Mouse (Mus musculus): Measurements from ENCODE around the gene Tmed6. TPM values are rescaled to one million over a fixed set of nuclear protein-coding genes. Genes with fewer than 3 reads are reported as not detected.

Gene Tmed6
- polyA plus RNA-seq, 1 experiment from 2014 or later: not detected

- 5% methylated on average over 65 of the region's 66 CpGs for WGBS
- peaks cover 27% of the 10 kb centered on the region for H3K4me1 ChIP-seq (replicated peaks)
- peak; percentile 96 for ATAC-seq
Measured at GRCm38 (mm10) chr8:107030650-107031576, 34.5 kb downstream of the Tmed6 start, which contains the start of gene Vps4a. TSS of gene Vps4a (plus strand) at chr8:107031222.

GRCm38 (mm10) chr8:107030058-107030457 lies 35.4 kb downstream of the Tmed6 start:
- no peak overlapping the region for H3K9ac ChIP-seq (replicated peaks)
- H3K4me2 ChIP-seq (replicated peaks): no peak overlapping the region
- no peak for ATAC-seq
- H3K4me3 ChIP-seq (replicated peaks): no peak overlapping the region
- H3K4me1 ChIP-seq (replicated peaks): peaks cover 27% of the 10 kb centered on the region
- H3K36me3 ChIP-seq: no peaks in the 10 kb centered on the region; the same call in 1 of the 2 replicates
- H3K9me3 ChIP-seq: no peaks in the 10 kb centered on the region
- H3K27me3 ChIP-seq: no peaks in the 10 kb centered on the region
- WGBS: 82% methylated on average over 5 of the region's 5 CpGs
- H3K27ac ChIP-seq: no peak overlapping the region

More at GRCm38 (mm10) chr8:107030650-107031576, 34.5 kb downstream of the Tmed6 start, which contains the start of gene Vps4a:
- Histone ChIP-seq H3K36me3 (peaks cover 2% of the 10 kb centered on the region; the same call in 1 of the 2 replicates), H3K27ac (peak within 1 kb of the TSS; percentile 82), H3K27me3 (no peaks in the 10 kb centered on the region), H3K9me3 (no peaks in the 10 kb centered on the region), H3K4me3 (replicated peaks) (peak within 1 kb of the TSS; percentile 79), H3K4me2 (replicated peaks) (peak within 1 kb of the TSS; percentile 85), H3K9ac (replicated peaks) (peak within 1 kb of the TSS; percentile 95)

- ATAC-seq: no peak
- Histone ChIP-seq H3K4me1 (replicated peaks) (peaks cover 21% of the 10 kb centered on the region), H3K9me3 (no peaks in the 10 kb centered on the region), H3K9ac (replicated peaks) (no peak overlapping the region), H3K4me3 (replicated peaks) (no peak overlapping the region), H3K4me2 (replicated peaks) (no peak overlapping the region), H3K27ac (no peak overlapping the region), H3K27me3 (no peaks in the 10 kb centered on the region), H3K36me3 (no peaks in the 10 kb centered on the region; the same call in 1 of the 2 replicates)
- 84% methylated on average over 3 of the region's 3 CpGs for WGBS
Measured at GRCm38 (mm10) chr8:107029310-107029709, 36.1 kb downstream of the Tmed6 start.

- Histone ChIP-seq H3K4me2 (replicated peaks) (no peak overlapping the region), H3K4me3 (replicated peaks) (no peak overlapping the region), H3K36me3 (no peaks in the 10 kb centered on the region), H3K27ac (no peak overlapping the region), H3K9ac (replicated peaks) (no peak overlapping the region), H3K9me3 (no peaks in the 10 kb centered on the region), H3K27me3 (no peaks in the 10 kb centered on the region), H3K4me1 (replicated peaks) (no peaks in the 10 kb centered on the region)
- 94% methylated on average over 8 of the region's 8 CpGs for WGBS
- ATAC-seq: no peak
Measured at GRCm38 (mm10) chr8:107023479-107023878, 42.0 kb downstream of the Tmed6 start.

GRCm38 (mm10) chr8:107014915-107015314 lies 50.5 kb downstream of the Tmed6 start:
- no peak overlapping the region for H3K4me2 ChIP-seq (replicated peaks)
- no peaks in the 10 kb centered on the region for H3K27me3 ChIP-seq
- no peak overlapping the region for H3K27ac ChIP-seq
- H3K4me3 ChIP-seq (replicated peaks): no peak overlapping the region
- H3K9ac ChIP-seq (replicated peaks): no peak overlapping the region
- H3K36me3 ChIP-seq: peaks cover 29% of the 10 kb centered on the region
- no peak for ATAC-seq
- no peaks in the 10 kb centered on the region for H3K4me1 ChIP-seq (replicated peaks)
- H3K9me3 ChIP-seq: no peaks in the 10 kb centered on the region
- 100% methylated on average over 1 of the region's 1 CpGs for WGBS

- Histone ChIP-seq H3K27me3 (no peaks in the 10 kb centered on the region), H3K4me1 (replicated peaks) (no peaks in the 10 kb centered on the region), H3K4me3 (replicated peaks) (no peak overlapping the region), H3K9me3 (no peaks in the 10 kb centered on the region), H3K9ac (replicated peaks) (no peak overlapping the region), H3K36me3 (peaks cover 32% of the 10 kb centered on the region), H3K27ac (no peak overlapping the region), H3K4me2 (replicated peaks) (no peak overlapping the region)
- ATAC-seq: no peak
- WGBS: 91% methylated on average over 2 of the region's 2 CpGs
Measured at GRCm38 (mm10) chr8:107012666-107013065, 52.8 kb downstream of the Tmed6 start.

Small RNA genes lying within 50 kb of the gene (microRNA-seq; reads per million reads assigned to microRNA genes)
- gene Mir7075: 1.0 reads per million

Other genes with a start within 250 kb of the Tmed6 start
- gene Has3, start 195.4 kb downstream of the Tmed6 start, polyA plus RNA-seq (2015; fragmentation: Nextera tagmentation; extraction: Ambion mirVana): 0.97 and 1.3 TPM in 2 replicates
- gene Utp4, start 172.0 kb downstream of the Tmed6 start, polyA plus RNA-seq (2015; fragmentation: Nextera tagmentation; extraction: Ambion mirVana): 44.9 and 48.1 TPM in 2 replicates
- 5.4 and 6.7 TPM in 2 replicates for gene Sntb2, start 129.9 kb downstream of the Tmed6 start, polyA plus RNA-seq (2015; fragmentation: Nextera tagmentation; extraction: Ambion mirVana)
- 127 and 130 TPM in 2 replicates for gene Vps4a, start 34.4 kb downstream of the Tmed6 start, polyA plus RNA-seq (2015; fragmentation: Nextera tagmentation; extraction: Ambion mirVana)
- gene Pdf, start 17.0 kb downstream of the Tmed6 start, polyA plus RNA-seq (2015; fragmentation: Nextera tagmentation; extraction: Ambion mirVana): 32.8 and 36.8 TPM in 2 replicates
- 37.0 and 42.0 TPM in 2 replicates for gene Cog8, start 9.0 kb downstream of the Tmed6 start, polyA plus RNA-seq (2015; fragmentation: Nextera tagmentation; extraction: Ambion mirVana)
- gene Nip7, start 8.8 kb downstream of the Tmed6 start, polyA plus RNA-seq (2015; fragmentation: Nextera tagmentation; extraction: Ambion mirVana): 81.9 and 93.3 TPM in 2 replicates
- 26.9 and 29.3 TPM in 2 replicates for gene Terf2, start 30.9 kb upstream of the Tmed6 start, polyA plus RNA-seq (2015; fragmentation: Nextera tagmentation; extraction: Ambion mirVana)
- gene Cyb5b, start 85.0 kb upstream of the Tmed6 start, polyA plus RNA-seq (2015; fragmentation: Nextera tagmentation; extraction: Ambion mirVana): 114 and 116 TPM in 2 replicates
- 13.3 TPM in 2 replicates for gene Nfat5, start 227.8 kb upstream of the Tmed6 start, polyA plus RNA-seq (2015; fragmentation: Nextera tagmentation; extraction: Ambion mirVana)